Mouse (Mus musculus) erythroid progenitor cell, adult 5-6 weeks (primary cell): ENCODE data around the gene Maged1. TPM values are rescaled to one million over a fixed set of nuclear protein-coding genes. Genes with fewer than 3 reads are reported as not detected.

ENCODE experiments used
- total RNA-seq, 2 experiments: library from RNA; stranded (forward) in 1 of 2; stranded (reverse) in 1 of 2; fragments of 150-400 nt in 1 of 2; fragments of 186-747, 209-891 nt in 1 of 2; gene quantifications; 2 replicates each; pipeline versions ENCODE4 v1.2.3 to v1.2.4; 2015 to 2017; ENCODE audit warnings: low replicate concordance in 2 of 2

The Maged1 gene
- total RNA-seq, 2 experiments from 2014 or later = 0.53 to 3.4 TPM

Other genes starting within 250 kb of the Maged1 start
- gene Fam90a1b, start 175.4 kb downstream of the Maged1 start, total RNA-seq (2015; ENCODE audit: low replicate concordance) = not detected in 2 replicates
- not detected in 2 replicates for gene Fam90a1b, start 175.4 kb downstream of the Maged1 start, total RNA-seq (2017; ENCODE audit: low replicate concordance)
- 33.1 and 38.9 TPM in 2 replicates for gene Apoo, start 175.0 kb downstream of the Maged1 start, total RNA-seq (2015; ENCODE audit: low replicate concordance)
- 23.7 and 32.4 TPM in 2 replicates for gene Apoo, start 175.0 kb downstream of the Maged1 start, total RNA-seq (2017; ENCODE audit: low replicate concordance)
- 0.42 TPM in 1 of 2 replicates, not detected in the other for gene Gspt2, start 93.9 kb upstream of the Maged1 start, total RNA-seq (2015; ENCODE audit: low replicate concordance)
- 0.39 and 2.0 TPM in 2 replicates for gene Gspt2, start 93.9 kb upstream of the Maged1 start, total RNA-seq (2017; ENCODE audit: low replicate concordance)
- gene Zxdb, start 182.4 kb upstream of the Maged1 start, total RNA-seq (2015; ENCODE audit: low replicate concordance) = 1.4 and 3.8 TPM in 2 replicates
- 0.53 and 1.4 TPM in 2 replicates for gene Zxdb, start 182.4 kb upstream of the Maged1 start, total RNA-seq (2017; ENCODE audit: low replicate concordance)